Mouse (Mus musculus) ES-E14 (cell line): ENCODE results near the gene Rabl2.

ENCODE experiments used
- CHD2 ChIP-seq: IDR thresholded peaks from 2 replicates; pipeline ENCODE4 v1.6.1; 2014; ENCODE audit warnings: mild to moderate bottlenecking, low read depth, low read length, inconsistent platforms
- HCFC1 ChIP-seq: IDR thresholded peaks from 2 replicates; pipeline ENCODE4 v1.6.1; 2012; ENCODE audit warnings: low read length, inconsistent platforms, borderline replicate concordance; ENCODE audit not compliant: insufficient read depth
- MAFK ChIP-seq: IDR thresholded peaks from 2 replicates; pipeline ENCODE4 v1.6.1; 2014; ENCODE audit warnings: mild to moderate bottlenecking, low read depth, low read length, inconsistent platforms; ENCODE audit not compliant: insufficient read depth
- ZC3H11A ChIP-seq: IDR thresholded peaks from 2 replicates; pipeline ENCODE4 v1.6.1; 2012; ENCODE audit warnings: low read depth, mild to moderate bottlenecking, inconsistent platforms, low read length, borderline replicate concordance
- ZNF384 ChIP-seq: IDR thresholded peaks from 2 replicates; pipeline ENCODE4 v1.6.1; 2012; ENCODE audit warnings: low read depth, low read length, inconsistent platforms

- TF ChIP-seq CHD2: no peak
- TF ChIP-seq ZNF384: no peak
- no peak for TF ChIP-seq HCFC1
- no peak for TF ChIP-seq ZC3H11A
- no peak for TF ChIP-seq MAFK
Observed at GRCm38 (mm10) chr15:89547321-89547720, 44.4 kb downstream of the Rabl2 start.
